Mouse (Mus musculus): Measurements from ENCODE around the gene Bap1. TPM values are rescaled to one million over a fixed set of nuclear protein-coding genes. Genes with fewer than 3 reads are reported as not detected.

Gene Bap1
- total and polyA plus RNA-seq, 2 experiments from 2014 or later: 104 to 136 TPM

DNA sequence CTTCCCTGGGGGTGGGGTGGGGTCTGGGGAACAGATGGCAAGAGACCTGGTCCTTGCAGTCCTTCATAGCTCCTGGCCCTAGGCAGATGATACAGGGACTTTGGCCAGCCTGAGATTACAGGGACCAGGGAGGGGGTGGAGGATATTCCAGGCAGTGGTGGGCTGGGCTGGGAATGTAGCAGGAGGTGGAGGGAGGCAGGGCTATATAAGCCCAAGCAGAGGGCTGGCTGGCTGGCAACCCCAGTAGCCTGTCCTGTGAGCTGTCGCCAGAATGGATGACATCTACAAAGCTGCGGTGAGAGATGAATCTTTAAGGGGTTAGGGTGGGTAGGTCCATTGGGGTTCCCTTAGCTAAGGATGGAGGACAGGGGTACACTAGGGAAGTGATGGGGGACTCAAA is 43.2 kb upstream of the Bap1 start, which contains the start of gene Tnnc1:
Gene Tnnc1, plus strand, starts transcription at position 229 of the 400 bp plus-strand sequence.
- Histone ChIP-seq H3K4me2 (ENCODE audit: low read depth, low read length) (peak within 1 kb of the TSS; percentile 89), H3K27ac (peak within 1 kb of the TSS; percentile 85), H3K27me3 (ENCODE audit: insufficient read depth, low read length) (no peaks in the 10 kb centered on the region), H3K9me3 (ENCODE audit: low read length) (no peaks in the 10 kb centered on the region), H3K4me3 (ENCODE audit: low read length) (peak within 1 kb of the TSS; percentile 54; the same call in 1 of the 2 replicates), H3K9ac (replicated peaks; ENCODE audit: low read length) (peak within 1 kb of the TSS; percentile 70; the same call in 1 of the 2 replicates), H3K4me1 (ENCODE audit: insufficient read depth, low read length) (peaks cover 12% of the 10 kb centered on the region; the same call in 1 of the 2 replicates), H3K36me3 (ENCODE audit: insufficient read depth, low read length) (peaks cover 8% of the 10 kb centered on the region; the same call in 1 of the 2 replicates)
- WGBS: 66% methylated on average over 2 of the region's 2 CpGs
- no peak for ATAC-seq
- no peak for DNase-seq (ENCODE audit: low spot score)
- TF ChIP-seq CTCF (IDR thresholded peaks at IDR 0.05; ENCODE audit: low read depth): no peak

DNA sequence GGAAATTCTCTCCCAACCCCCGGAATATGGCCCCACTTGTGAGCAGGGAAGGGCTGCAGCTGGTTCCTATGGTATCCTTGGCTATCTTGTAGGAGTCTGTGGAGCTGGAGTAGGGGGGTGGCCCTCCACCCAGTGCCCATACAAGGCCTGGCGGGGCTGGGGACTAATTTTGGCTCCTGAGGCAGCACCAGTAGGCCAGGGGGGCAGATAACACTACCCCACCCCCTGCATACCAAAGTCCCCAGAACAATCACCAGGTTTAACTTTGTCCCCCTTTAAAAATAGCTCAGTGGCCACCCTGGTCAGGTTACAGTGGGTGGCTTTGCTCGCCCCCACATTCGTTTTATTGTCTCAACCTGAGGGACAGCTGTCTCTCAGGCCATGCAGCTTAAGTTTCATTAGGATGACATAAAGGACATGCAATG is 42.1 kb upstream of the Bap1 start:
- Histone ChIP-seq H3K4me3 (ENCODE audit: low read length) (no peak overlapping the region), H3K4me2 (ENCODE audit: low read depth, low read length) (no peak overlapping the region), H3K4me1 (ENCODE audit: insufficient read depth, low read length) (peaks cover 12% of the 10 kb centered on the region; the same call in 1 of the 2 replicates), H3K27ac (no peak overlapping the region), H3K27me3 (ENCODE audit: insufficient read depth, low read length) (no peaks in the 10 kb centered on the region), H3K36me3 (ENCODE audit: insufficient read depth, low read length) (no peaks in the 10 kb centered on the region), H3K9me3 (ENCODE audit: low read length) (no peaks in the 10 kb centered on the region), H3K9ac (replicated peaks; ENCODE audit: low read length) (no peak overlapping the region)
- WGBS: 82% methylated on average over 4 of the region's 4 CpGs
- DNase-seq (ENCODE audit: low spot score) (no peak), ATAC-seq (no peak)
- no peak for TF ChIP-seq CTCF (IDR thresholded peaks at IDR 0.05; ENCODE audit: low read depth)

DNA sequence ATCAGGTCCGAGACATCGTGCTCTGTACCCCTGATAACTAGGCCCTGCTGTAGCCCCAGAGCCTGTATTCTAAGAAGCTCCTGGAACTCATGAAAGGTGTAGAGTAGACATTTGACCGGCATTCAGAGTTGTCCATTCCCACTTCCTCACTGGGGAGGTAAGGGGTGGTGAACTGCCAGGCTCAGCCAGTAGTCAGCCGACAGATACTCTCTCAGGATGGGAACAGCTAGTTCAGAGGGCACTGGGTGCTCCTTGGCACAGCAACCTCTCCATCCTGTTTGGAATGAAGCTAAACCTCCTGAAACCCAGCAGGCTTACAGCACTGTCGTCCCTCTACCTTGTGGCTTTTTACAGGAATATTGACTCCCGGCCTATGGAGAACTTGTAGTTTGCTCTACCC is 39.4 kb upstream of the Bap1 start:
- Histone ChIP-seq H3K27ac (no peak overlapping the region), H3K9ac (replicated peaks; ENCODE audit: low read length) (no peak overlapping the region), H3K9me3 (ENCODE audit: low read length) (no peaks in the 10 kb centered on the region), H3K27me3 (ENCODE audit: insufficient read depth, low read length) (no peaks in the 10 kb centered on the region), H3K4me3 (ENCODE audit: low read length) (no peak overlapping the region), H3K4me2 (ENCODE audit: low read depth, low read length) (no peak overlapping the region), H3K36me3 (ENCODE audit: insufficient read depth, low read length) (no peaks in the 10 kb centered on the region), H3K4me1 (ENCODE audit: insufficient read depth, low read length) (peaks cover 3% of the 10 kb centered on the region; the same call in 1 of the 2 replicates)
- ATAC-seq: no peak
- 94% methylated on average over 6 of the region's 6 CpGs for WGBS
- TF ChIP-seq CTCF (IDR thresholded peaks at IDR 0.05; ENCODE audit: low read depth): no peak
- DNase-seq (ENCODE audit: low spot score): no peak

DNA sequence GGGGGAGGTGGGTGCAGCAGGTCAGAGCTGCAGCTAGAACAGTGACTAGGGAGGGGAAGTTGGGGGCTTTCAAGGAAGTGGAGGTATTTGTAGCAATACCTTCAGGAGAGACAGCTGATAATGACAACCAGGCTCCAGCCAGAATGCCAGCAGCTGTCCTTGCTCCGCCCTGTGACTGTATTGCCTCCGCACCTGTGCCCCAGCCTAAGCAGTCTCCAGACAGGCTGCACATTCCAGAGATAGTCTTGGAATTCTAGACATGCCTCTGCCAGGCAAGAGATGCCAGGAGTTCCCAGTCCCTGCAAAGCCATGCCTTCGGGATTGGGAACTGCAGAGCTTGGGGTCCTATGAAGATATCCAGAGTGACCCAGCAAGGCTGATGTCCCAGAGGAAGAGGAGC is 38.8 kb upstream of the Bap1 start:
- Histone ChIP-seq H3K27ac (no peak overlapping the region), H3K4me3 (ENCODE audit: low read length) (no peak overlapping the region), H3K4me2 (ENCODE audit: low read depth, low read length) (no peak overlapping the region), H3K27me3 (ENCODE audit: insufficient read depth, low read length) (no peaks in the 10 kb centered on the region), H3K4me1 (ENCODE audit: insufficient read depth, low read length) (0 out of 2 replicates have a peak, but pooled peaks cover 2% of the 10 kb centered on the region), H3K9ac (replicated peaks; ENCODE audit: low read length) (no peak overlapping the region), H3K36me3 (ENCODE audit: insufficient read depth, low read length) (no peaks in the 10 kb centered on the region), H3K9me3 (ENCODE audit: low read length) (no peaks in the 10 kb centered on the region)
- no peak for TF ChIP-seq CTCF (IDR thresholded peaks at IDR 0.05; ENCODE audit: low read depth)
- DNase-seq (ENCODE audit: low spot score) (no peak), ATAC-seq (no peak)
- WGBS: 86% methylated on average over 3 of the region's 3 CpGs

GRCm38 (mm10) chr14:31213868-31214267 is 37.4 kb upstream of the Bap1 start:
- no peak overlapping the region for H3K9ac ChIP-seq (replicated peaks; ENCODE audit: low read length)
- 0 out of 2 replicates have a peak, but pooled peaks cover 3% of the 10 kb centered on the region for H3K4me1 ChIP-seq (ENCODE audit: insufficient read depth, low read length)
- no peak overlapping the region for H3K27ac ChIP-seq
- DNase-seq (ENCODE audit: low spot score): no peak
- H3K4me2 ChIP-seq (ENCODE audit: low read depth, low read length): no peak overlapping the region
- no peaks in the 10 kb centered on the region for H3K9me3 ChIP-seq (ENCODE audit: low read length)
- H3K27me3 ChIP-seq (ENCODE audit: insufficient read depth, low read length): no peaks in the 10 kb centered on the region
- 71% methylated on average over 8 of the region's 8 CpGs for WGBS
- no peaks in the 10 kb centered on the region for H3K36me3 ChIP-seq (ENCODE audit: insufficient read depth, low read length)
- H3K4me3 ChIP-seq (ENCODE audit: low read length): no peak overlapping the region
- TF ChIP-seq CTCF (IDR thresholded peaks at IDR 0.05; ENCODE audit: low read depth): no peak
- ATAC-seq: no peak

DNA sequence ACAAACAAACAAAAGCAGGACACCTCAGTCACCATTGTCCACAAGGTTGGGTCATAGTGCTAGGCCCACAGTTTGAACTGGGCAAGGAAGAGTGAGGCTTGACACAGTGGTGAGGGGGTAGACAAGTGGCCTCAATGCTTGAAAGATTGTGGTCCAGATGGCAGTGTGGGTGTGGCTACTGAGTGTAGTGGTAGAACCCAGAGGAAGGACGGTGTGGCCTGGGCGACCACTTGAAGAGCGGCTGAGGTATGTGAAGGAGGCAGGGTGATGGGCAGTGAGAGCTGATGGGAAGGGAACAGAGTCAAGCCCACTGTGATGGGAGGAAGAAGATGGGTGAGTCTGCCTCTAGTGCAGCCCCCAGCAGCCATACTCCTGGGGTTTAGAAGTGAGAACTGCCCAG is 36.6 kb upstream of the Bap1 start:
- no peak for DNase-seq (ENCODE audit: low spot score)
- TF ChIP-seq CTCF (IDR thresholded peaks at IDR 0.05; ENCODE audit: low read depth): no peak
- 83% methylated on average over 3 of the region's 3 CpGs for WGBS
- no peak overlapping the region for H3K4me3 ChIP-seq (ENCODE audit: low read length)
- H3K27ac ChIP-seq: no peak overlapping the region
- H3K36me3 ChIP-seq (ENCODE audit: insufficient read depth, low read length): no peaks in the 10 kb centered on the region
- no peaks in the 10 kb centered on the region for H3K27me3 ChIP-seq (ENCODE audit: insufficient read depth, low read length)
- H3K4me1 ChIP-seq (ENCODE audit: insufficient read depth, low read length): 0 out of 2 replicates have a peak, but pooled peaks cover 3% of the 10 kb centered on the region
- ATAC-seq: no peak
- H3K9ac ChIP-seq (replicated peaks; ENCODE audit: low read length): no peak overlapping the region
- H3K9me3 ChIP-seq (ENCODE audit: low read length): no peaks in the 10 kb centered on the region
- no peak overlapping the region for H3K4me2 ChIP-seq (ENCODE audit: low read depth, low read length)

Data from hindbrain, postnatal 0 days (tissue).